Mouse (Mus musculus) heart, embryonic 16.5 days (tissue): ENCODE measurements at regions not wholly inside any gene's neighbourhood (a gene's known extent, or its start where the extent isn't known, plus 50 kb on each side); places are given as distances from the start of the nearest gene placed in this dataset.

Experiments
- ATAC-seq: fragments of 200-750 bp; cut with Nextera tagmentation; replicated peaks from 2 replicates; pipeline ENCODE4 v1.8.0; 2017; ENCODE audit warnings: moderate number of reproducible peaks; ENCODE audit not compliant: insufficient read depth, low FRiP score; ENCODE audit errors: extremely low read depth
- H3K27ac ChIP-seq: fragments of 300-500 bp; sonication (generic); 2 replicates; pipeline ENCODE4 v1.5.1; 2014; ENCODE audit warnings: mild to moderate bottlenecking, low read length, control low read depth, moderate library complexity
- H3K27me3 ChIP-seq: fragments of 300-500 bp; sonication (generic); 2 replicates; pipeline ENCODE4 v1.6.1; 2014; ENCODE audit warnings: low read length, mixed read lengths; ENCODE audit not compliant: control insufficient read depth, insufficient read depth
- H3K36me3 ChIP-seq: fragments of 300-500 bp; sonication (generic); 2 replicates; pipeline ENCODE4 v1.6.1; 2014; ENCODE audit not compliant: control insufficient read depth, insufficient read depth
- H3K4me1 ChIP-seq: fragments of 300-500 bp; sonication (generic); 2 replicates; pipeline ENCODE4 v1.6.1; 2014; ENCODE audit warnings: low read length, mixed read lengths; ENCODE audit not compliant: control insufficient read depth, insufficient read depth
- H3K4me2 ChIP-seq: fragments of 300-500 bp; sonication (generic); 2 replicates; pipeline ENCODE4 v1.6.1; 2014; ENCODE audit warnings: low read depth, mild to moderate bottlenecking, control low read depth, low read length
- H3K4me3 ChIP-seq: fragments of 300-500 bp; sonication (generic); 2 replicates; pipeline ENCODE4 v1.5.1; 2014; ENCODE audit warnings: mild to moderate bottlenecking, control low read depth, low read length
- H3K9ac ChIP-seq: fragments of 300-500 bp; sonication (generic); 2 replicates; pipeline ENCODE4 v1.6.1; 2014; ENCODE audit warnings: low read length, control low read depth
- H3K9me3 ChIP-seq: fragments of 300-500 bp; sonication (generic); replicated peaks from 2 replicates; pipeline ENCODE4 v1.6.1; 2016; ENCODE audit warnings: low read length; ENCODE audit not compliant: control insufficient read depth
- WGBS: fragments of 180-500 bp; shearing (Covaris S2); extraction: QIAGEN DNeasy Blood & Tissue Kit; methylation state at CpG from one replicate; pipeline ENCODE4 v1.1.7; 2014; 5-methylcytosine and 5-hydroxymethylcytosine counted together

- Histone ChIP-seq H3K4me3 (peak overlapping the region; percentile 36), H3K27me3 (no peaks in the 10 kb centered on the region), H3K27ac (peak overlapping the region; percentile 47), H3K9me3 (peaks cover 3% of the 10 kb centered on the region; the same call in 1 of the 2 replicates), H3K9ac (peak overlapping the region; percentile 54), H3K36me3 (no peaks in the 10 kb centered on the region), H3K4me2 (peak overlapping the region; percentile 64), H3K4me1 (peaks cover 12% of the 10 kb centered on the region)
- ATAC-seq: no peak; the same call in 1 of the 2 replicates
- 46% methylated on average over 12 of the region's 12 CpGs for WGBS
These were observed 73.1 kb upstream of the Lrig1 start for GRCm38 (mm10) chr6:94772868-94773603.

- peaks cover 3% of the 10 kb centered on the region; the same call in 1 of the 2 replicates for H3K9me3 ChIP-seq
- H3K4me2 ChIP-seq: no peak overlapping the region
- no peaks in the 10 kb centered on the region for H3K36me3 ChIP-seq
- H3K27ac ChIP-seq: no peak overlapping the region
- H3K4me1 ChIP-seq: peaks cover 12% of the 10 kb centered on the region
- WGBS: 61% methylated on average over 7 of the region's 7 CpGs
- no peak for ATAC-seq
- H3K4me3 ChIP-seq: no peak overlapping the region
- H3K9ac ChIP-seq: no peak overlapping the region
- H3K27me3 ChIP-seq: no peaks in the 10 kb centered on the region
These were observed 72.4 kb upstream of the Lrig1 start for GRCm38 (mm10) chr6:94772391-94772790.

GRCm38 (mm10) chr6:94768230-94768629, 68.3 kb upstream of the Lrig1 start:
- Histone ChIP-seq H3K9ac (no peak overlapping the region), H3K4me3 (no peak overlapping the region), H3K36me3 (no peaks in the 10 kb centered on the region), H3K27ac (no peak overlapping the region), H3K9me3 (no peaks in the 10 kb centered on the region), H3K27me3 (no peaks in the 10 kb centered on the region), H3K4me2 (no peak overlapping the region), H3K4me1 (peaks cover 1% of the 10 kb centered on the region; the same call in 1 of the 2 replicates)
- no peak for ATAC-seq
- WGBS: 75% methylated on average over 5 of the region's 5 CpGs

- no peak overlapping the region for H3K27ac ChIP-seq
- no peak overlapping the region for H3K9ac ChIP-seq
- peaks cover 4% of the 10 kb centered on the region; the same call in 1 of the 2 replicates for H3K4me1 ChIP-seq
- no peaks in the 10 kb centered on the region for H3K27me3 ChIP-seq
- no peak for ATAC-seq
- no peaks in the 10 kb centered on the region for H3K9me3 ChIP-seq
- WGBS: 84% methylated on average over 6 of the region's 6 CpGs
- no peak overlapping the region for H3K4me3 ChIP-seq
- no peak overlapping the region for H3K4me2 ChIP-seq
- no peaks in the 10 kb centered on the region for H3K36me3 ChIP-seq
These were observed 65.8 kb upstream of the Lrig1 start for GRCm38 (mm10) chr6:94765724-94766123.

GRCm38 (mm10) chr6:94761341-94761740, 61.4 kb upstream of the Lrig1 start:
- 54% methylated on average over 6 of the region's 6 CpGs for WGBS
- Histone ChIP-seq H3K4me2 (no peak overlapping the region), H3K27ac (no peak overlapping the region), H3K9me3 (no peaks in the 10 kb centered on the region), H3K36me3 (no peaks in the 10 kb centered on the region), H3K4me3 (no peak overlapping the region), H3K4me1 (peaks cover 8% of the 10 kb centered on the region; the same call in 1 of the 2 replicates), H3K27me3 (no peaks in the 10 kb centered on the region), H3K9ac (no peak overlapping the region)
- ATAC-seq: no peak

GRCm38 (mm10) chr6:94760629-94761111, 60.7 kb upstream of the Lrig1 start:
- Histone ChIP-seq H3K27me3 (no peaks in the 10 kb centered on the region), H3K4me1 (peaks cover 8% of the 10 kb centered on the region; the same call in 1 of the 2 replicates), H3K36me3 (no peaks in the 10 kb centered on the region), H3K9ac (no peak overlapping the region), H3K9me3 (no peaks in the 10 kb centered on the region), H3K4me3 (no peak overlapping the region), H3K4me2 (no peak overlapping the region), H3K27ac (no peak overlapping the region)
- ATAC-seq: no peak; the same call in 1 of the 2 replicates
- WGBS: 67% methylated on average over 17 of the region's 17 CpGs

GRCm38 (mm10) chr6:94759649-94760048, 59.7 kb upstream of the Lrig1 start:
- H3K27me3 ChIP-seq: no peaks in the 10 kb centered on the region
- H3K9me3 ChIP-seq: no peaks in the 10 kb centered on the region
- H3K9ac ChIP-seq: no peak overlapping the region
- 100% methylated on average over 1 of the region's 1 CpGs for WGBS
- peaks cover 8% of the 10 kb centered on the region; the same call in 1 of the 2 replicates for H3K4me1 ChIP-seq
- H3K27ac ChIP-seq: no peak overlapping the region
- no peak overlapping the region for H3K4me2 ChIP-seq
- no peaks in the 10 kb centered on the region for H3K36me3 ChIP-seq
- no peak for ATAC-seq
- no peak overlapping the region for H3K4me3 ChIP-seq

- Histone ChIP-seq H3K4me2 (no peak overlapping the region), H3K9me3 (no peaks in the 10 kb centered on the region), H3K27ac (no peak overlapping the region), H3K4me1 (0 out of 2 replicates have a peak, but pooled peaks cover 4% of the 10 kb centered on the region), H3K9ac (no peak overlapping the region), H3K4me3 (no peak overlapping the region), H3K27me3 (no peaks in the 10 kb centered on the region), H3K36me3 (no peaks in the 10 kb centered on the region)
- WGBS: 77% methylated on average over 4 of the region's 4 CpGs
- ATAC-seq: no peak
These were observed 56.0 kb upstream of the Lrig1 start for GRCm38 (mm10) chr6:94756006-94756405.

- WGBS: 63% methylated on average over 13 of the region's 13 CpGs
- no peak overlapping the region for H3K9ac ChIP-seq
- H3K4me3 ChIP-seq: no peak overlapping the region
- H3K27ac ChIP-seq: no peak overlapping the region
- 0 out of 2 replicates have a peak, but pooled peaks cover 4% of the 10 kb centered on the region for H3K4me1 ChIP-seq
- H3K27me3 ChIP-seq: no peaks in the 10 kb centered on the region
- H3K9me3 ChIP-seq: no peaks in the 10 kb centered on the region
- ATAC-seq: no peak
- H3K36me3 ChIP-seq: no peaks in the 10 kb centered on the region
- no peak overlapping the region for H3K4me2 ChIP-seq
These were observed 55.4 kb upstream of the Lrig1 start for GRCm38 (mm10) chr6:94755297-94755831.
